Mouse (Mus musculus): ENCODE results near the gene Zxdc. TPM values are rescaled to one million over a fixed set of nuclear protein-coding genes. Genes with fewer than 3 reads are reported as not detected.
A peak's percentile ranks its signal among the peaks of the same experiment; 100 is the strongest.

Zxdc gene
- polyA plus RNA-seq, 1 experiment = 5.1 TPM

DNA sequence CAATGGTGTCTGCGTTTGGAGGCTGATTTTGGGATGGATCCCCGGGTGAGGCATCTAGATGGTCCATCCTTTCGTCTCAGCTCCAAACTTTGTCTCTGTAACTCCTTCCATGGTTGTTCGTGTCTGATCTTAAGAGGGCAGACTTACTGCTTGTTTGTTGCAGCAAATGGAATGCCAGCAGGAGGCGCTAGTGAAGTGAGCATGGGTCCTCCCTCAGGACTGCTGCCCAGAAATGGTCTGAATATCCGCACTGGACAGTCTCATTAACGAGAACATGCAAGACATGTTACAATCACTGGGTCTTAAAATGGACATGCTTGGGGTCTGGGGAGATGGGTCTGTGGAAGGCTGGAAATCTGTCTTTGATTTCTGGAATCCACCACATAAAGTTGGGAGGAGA is 80.9 kb downstream of the Zxdc start:
- TF ChIP-seq POLR2A (IDR thresholded peaks at IDR 0.05; ENCODE audit: borderline replicate concordance, control insufficient read depth, low read depth, low read length) = no peak
- TF ChIP-seq CTCF (IDR thresholded peaks at IDR 0.05; ENCODE audit: control insufficient read depth, insufficient read depth, low read length) = peak; percentile 44; the same call in 1 of the 2 replicates
- H3K4me3 ChIP-seq (replicated peaks; ENCODE audit: control insufficient read depth, low read depth, low read length) = no peak overlapping the region
- no peaks in the 10 kb centered on the region for H3K4me1 ChIP-seq (ENCODE audit: control insufficient read depth, insufficient read depth, low read length)
- H3K27ac ChIP-seq (ENCODE audit: control insufficient read depth, insufficient read depth, low read depth, low read length, poor library complexity) = no peak overlapping the region
- 18% methylated on average over 7 of the region's 7 CpGs for WGBS

DNA sequence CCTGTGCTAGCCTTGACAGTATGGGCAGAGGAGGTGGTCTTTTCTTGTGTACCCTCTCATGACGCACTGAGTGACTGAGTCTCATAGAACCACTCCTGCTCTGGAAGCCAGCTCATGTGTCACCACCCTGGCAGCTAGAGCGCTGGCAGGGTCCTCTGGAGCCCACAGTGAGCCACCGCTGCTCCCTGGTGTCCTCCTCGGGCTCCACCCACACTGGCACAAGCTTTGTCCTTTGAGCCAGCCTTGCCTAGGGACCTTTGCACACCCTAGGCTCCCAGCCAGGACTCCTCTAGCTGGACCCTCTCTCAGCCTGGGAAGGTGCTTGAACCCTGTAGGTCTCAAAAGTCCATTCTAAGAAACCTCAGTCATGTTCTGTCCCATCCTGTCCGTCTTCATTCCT is 81.4 kb downstream of the Zxdc start:
- H3K4me3 ChIP-seq (replicated peaks; ENCODE audit: control insufficient read depth, low read depth, low read length) = no peak overlapping the region
- TF ChIP-seq CTCF (IDR thresholded peaks at IDR 0.05; ENCODE audit: control insufficient read depth, insufficient read depth, low read length) (no peak), POLR2A (IDR thresholded peaks at IDR 0.05; ENCODE audit: borderline replicate concordance, control insufficient read depth, low read depth, low read length) (no peak)
- no peaks in the 10 kb centered on the region for H3K4me1 ChIP-seq (ENCODE audit: control insufficient read depth, insufficient read depth, low read length)
- 77% methylated on average over 5 of the region's 5 CpGs for WGBS
- no peak overlapping the region for H3K27ac ChIP-seq (ENCODE audit: control insufficient read depth, insufficient read depth, low read depth, low read length, poor library complexity)

DNA sequence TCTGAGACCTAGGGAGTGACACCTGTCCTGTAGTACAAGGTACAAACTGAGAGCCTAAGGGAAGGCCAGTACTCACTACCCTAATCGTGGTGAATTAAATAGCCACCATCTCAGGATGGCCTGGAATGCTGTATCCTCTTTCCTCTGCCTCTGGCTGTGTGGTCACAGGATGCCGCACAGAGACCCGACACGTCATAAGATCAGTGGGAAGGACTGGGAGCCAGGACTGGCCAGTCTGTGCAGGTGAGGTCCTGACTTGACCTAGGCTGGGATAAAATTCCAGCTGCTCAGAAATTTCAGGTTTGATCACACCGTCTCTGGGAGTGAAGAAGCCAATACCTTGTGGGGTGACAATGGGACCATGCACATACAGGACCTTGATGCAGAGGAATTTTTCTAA is 82.2 kb downstream of the Zxdc start:
- WGBS = 85% methylated on average over 5 of the region's 5 CpGs
- TF ChIP-seq POLR2A (IDR thresholded peaks at IDR 0.05; ENCODE audit: borderline replicate concordance, control insufficient read depth, low read depth, low read length) (no peak), CTCF (IDR thresholded peaks at IDR 0.05; ENCODE audit: control insufficient read depth, insufficient read depth, low read length) (no peak)

DNA sequence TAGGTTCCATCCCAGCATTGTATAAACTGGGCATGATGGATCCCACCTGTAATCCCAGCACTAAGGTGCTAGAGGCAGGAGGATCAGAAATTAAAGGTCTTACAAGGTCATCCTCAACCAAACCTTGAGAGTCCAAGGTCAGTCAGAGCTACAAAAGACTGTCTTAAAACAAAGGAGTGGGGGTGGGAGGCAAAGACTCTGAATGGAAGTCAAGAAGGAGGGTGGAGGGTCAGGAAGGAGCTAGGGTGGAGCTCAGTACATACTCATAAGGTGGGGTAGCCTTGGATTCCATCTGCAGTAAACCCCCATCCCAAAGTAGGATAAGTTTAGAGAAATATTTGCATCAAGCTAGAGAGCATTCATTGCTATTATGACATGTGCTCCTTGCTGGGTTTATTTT is 83.3 kb downstream of the Zxdc start:
- TF ChIP-seq POLR2A (IDR thresholded peaks at IDR 0.05; ENCODE audit: borderline replicate concordance, control insufficient read depth, low read depth, low read length) = no peak
- TF ChIP-seq CTCF (IDR thresholded peaks at IDR 0.05; ENCODE audit: control insufficient read depth, insufficient read depth, low read length) = no peak
- Histone ChIP-seq H3K4me1 (ENCODE audit: control insufficient read depth, insufficient read depth, low read length) (no peaks in the 10 kb centered on the region), H3K27ac (ENCODE audit: control insufficient read depth, insufficient read depth, low read depth, low read length, poor library complexity) (no peak overlapping the region), H3K4me3 (replicated peaks; ENCODE audit: control insufficient read depth, low read depth, low read length) (no peak overlapping the region)

More for the DNA sequence above, 82.2 kb downstream of the Zxdc start:
- no peak overlapping the region for H3K27ac ChIP-seq (ENCODE audit: control insufficient read depth, insufficient read depth, low read depth, low read length, poor library complexity)
- no peaks in the 10 kb centered on the region for H3K4me1 ChIP-seq (ENCODE audit: control insufficient read depth, insufficient read depth, low read length)
- no peak overlapping the region for H3K4me3 ChIP-seq (replicated peaks; ENCODE audit: control insufficient read depth, low read depth, low read length)

Other genes with a start within 250 kb of the Zxdc start
- not detected in 2 replicates for gene Vmn1r51, start 246.9 kb upstream of the Zxdc start, polyA plus RNA-seq (2011; ENCODE audit: insufficient read depth, insufficient read length, low replicate concordance, missing spikeins)
- gene Vmn1r52, start 194.7 kb upstream of the Zxdc start, polyA plus RNA-seq (2011; ENCODE audit: insufficient read depth, insufficient read length, low replicate concordance, missing spikeins) = not detected in 2 replicates
- not detected in 2 replicates for gene V1ra8, start 166.7 kb upstream of the Zxdc start, polyA plus RNA-seq (2011; ENCODE audit: insufficient read depth, insufficient read length, low replicate concordance, missing spikeins)
- gene Vmn1r53, start 145.1 kb upstream of the Zxdc start, polyA plus RNA-seq (2011; ENCODE audit: insufficient read depth, insufficient read length, low replicate concordance, missing spikeins) = not detected in 2 replicates
- gene Vmn1r54, start 123.2 kb upstream of the Zxdc start, polyA plus RNA-seq (2011; ENCODE audit: insufficient read depth, insufficient read length, low replicate concordance, missing spikeins) = not detected in 2 replicates
- gene BC048671, start 68.3 kb upstream of the Zxdc start, polyA plus RNA-seq (2011; ENCODE audit: insufficient read depth, insufficient read length, low replicate concordance, missing spikeins) = not detected in 2 replicates
- 1.4 and 2.4 TPM in 2 replicates for gene Chst13, start 44.3 kb upstream of the Zxdc start, polyA plus RNA-seq (2011; ENCODE audit: insufficient read depth, insufficient read length, low replicate concordance, missing spikeins)
- 1.1 and 2.5 TPM in 2 replicates for gene Uroc1, start 36.2 kb upstream of the Zxdc start, polyA plus RNA-seq (2011; ENCODE audit: insufficient read depth, insufficient read length, low replicate concordance, missing spikeins)
- 0.72 TPM in 1 of 2 replicates, not detected in the other for gene Cfap100, start 59.3 kb downstream of the Zxdc start, polyA plus RNA-seq (2011; ENCODE audit: insufficient read depth, insufficient read length, low replicate concordance, missing spikeins)
- 2.5 TPM in 1 of 2 replicates, not detected in the other for gene Klf15, start 93.1 kb downstream of the Zxdc start, polyA plus RNA-seq (2011; ENCODE audit: insufficient read depth, insufficient read length, low replicate concordance, missing spikeins)
- 2.3 and 4.5 TPM in 2 replicates for gene Aldh1l1, start 116.9 kb downstream of the Zxdc start, polyA plus RNA-seq (2011; ENCODE audit: insufficient read depth, insufficient read length, low replicate concordance, missing spikeins)
- gene Slc41a3, start 235.2 kb downstream of the Zxdc start, polyA plus RNA-seq (2011; ENCODE audit: insufficient read depth, insufficient read length, low replicate concordance, missing spikeins) = 4.8 and 6.3 TPM in 2 replicates